10 mouse cellular contexts compared by ENCODE assay signal in the genomic region with DNA sequence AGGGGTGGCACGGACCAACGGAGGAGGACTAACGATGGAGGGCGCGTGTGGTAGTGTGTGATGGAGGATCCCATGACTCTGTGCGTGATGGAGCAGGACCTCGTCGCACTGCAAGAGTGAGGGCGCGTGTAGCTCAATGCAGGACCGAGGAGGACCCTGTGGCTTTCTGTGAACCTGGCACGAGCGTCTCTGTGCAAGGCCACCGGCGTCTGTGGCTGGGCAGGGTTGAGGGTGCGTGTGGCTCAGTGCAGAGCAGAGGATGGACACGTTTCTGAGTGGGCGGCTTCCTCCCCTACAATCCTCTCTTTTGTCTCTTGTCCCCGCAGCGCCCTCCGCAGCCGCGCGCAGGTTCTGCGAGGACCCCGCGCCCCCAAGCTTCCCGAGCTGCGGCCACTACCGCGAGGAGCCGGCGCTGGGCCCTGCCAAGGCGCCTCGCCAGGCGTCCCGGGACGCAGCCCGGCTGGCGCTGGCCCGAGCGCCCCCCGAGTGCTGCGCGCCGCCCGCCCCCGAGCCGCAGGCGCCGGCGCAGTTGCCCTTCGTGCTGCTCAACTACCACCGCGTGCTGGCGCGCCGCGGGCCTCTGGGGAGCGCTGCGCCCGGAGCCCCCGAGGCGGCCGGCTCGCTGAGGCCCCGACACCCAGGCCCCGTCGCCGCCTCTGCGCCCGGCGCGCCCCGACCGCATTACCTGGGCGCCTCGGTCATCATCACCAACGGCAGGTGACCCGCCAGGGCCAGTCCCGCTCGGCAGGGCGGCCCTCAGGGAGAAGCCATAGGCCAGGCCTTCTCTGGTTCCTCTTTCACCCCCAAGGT. TPM values are rescaled to one million over a fixed set of nuclear protein-coding genes. Genes with fewer than 3 reads are reported as not detected.
DNase-seq lines count a peak whose midpoint lies in the region; ATAC-seq and TF ChIP-seq lines count a peak whose summit lies in the region.
"Had no signal": no experiment of that assay in that cellular context is flagged by ENCODE, and none has a peak within 500 bp of the region (broad histone marks: within the 10 kb centered on the region; RNA-seq: fewer than 3 reads in every experiment).

No protein-coding gene starts in this region.

- no peak for DNase-seq in kidney, postnatal 10 days
- peak; percentile 14 for DNase-seq in WW6 (ENCODE audit: low read depth, low spot score)
- no peak for DNase-seq in stomach, postnatal 0 days (ENCODE audit: low spot score)
- no peak for DNase-seq in kidney, adult 11 months
- no peak for DNase-seq in cerebellum, adult 9-11 months

- ATAC-seq in kidney, embryonic 16.5 days (ENCODE audit: low FRiP score, low TSS enrichment), result peak; percentile 67
- peak; percentile 54 for ATAC-seq in forebrain, embryonic 12.5 days (ENCODE audit: low FRiP score)
- no peak for ATAC-seq in liver, embryonic 15.5 days (ENCODE audit: insufficient read depth)
- ATAC-seq in stomach, postnatal 0 days (ENCODE audit: low FRiP score, low TSS enrichment), result peak; percentile 36; the same call in 1 of the 2 replicates
- ATAC-seq: Patski had no signal

- no peak for TF ChIP-seq EP300 in stomach, postnatal 0 days (optimal IDR thresholded peaks at IDR 0.05)

- H3K27me3 ChIP-seq in kidney, embryonic 16.5 days (ENCODE audit: insufficient read depth, low read length), result peaks cover 71% of the 10 kb centered on the region
- H3K27me3 ChIP-seq in forebrain, embryonic 12.5 days, result peaks cover 78% of the 10 kb centered on the region
- H3K27me3 ChIP-seq in liver, embryonic 15.5 days, result peaks cover 73% of the 10 kb centered on the region
- peaks cover 7% of the 10 kb centered on the region; the same call in 1 of the 2 replicates for H3K27me3 ChIP-seq in stomach, postnatal 0 days (ENCODE audit: control insufficient read depth, insufficient read depth, low read length)
- H3K27me3 ChIP-seq: Patski had no signal

- H3K9me3 ChIP-seq in kidney, embryonic 16.5 days (ENCODE audit: low read length), result no peaks in the 10 kb centered on the region
- H3K9me3 ChIP-seq in forebrain, embryonic 12.5 days, result no peaks in the 10 kb centered on the region
- no peaks in the 10 kb centered on the region for H3K9me3 ChIP-seq in liver, embryonic 15.5 days (replicated peaks)
- no peaks in the 10 kb centered on the region for H3K9me3 ChIP-seq in stomach, postnatal 0 days (ENCODE audit: control insufficient read depth, low read length)

- WGBS in kidney, embryonic 16.5 days, result 1% methylated on average over 79 of the region's 83 CpGs
- 2% methylated on average over 77 of the region's 83 CpGs for WGBS in forebrain, embryonic 12.5 days
- 2% methylated on average over 81 of the region's 83 CpGs for WGBS in liver, embryonic 15.5 days (ENCODE audit: insufficient replicate concordance)
- 4% methylated on average over 58 of the region's 83 CpGs for WGBS in stomach, postnatal 0 days

- H3K27ac ChIP-seq in kidney, embryonic 16.5 days (ENCODE audit: low read length), result no peak overlapping the region
- no peak overlapping the region for H3K27ac ChIP-seq in forebrain, embryonic 12.5 days
- no peak overlapping the region for H3K27ac ChIP-seq in liver, embryonic 15.5 days (replicated peaks)
- H3K27ac ChIP-seq in stomach, postnatal 0 days (replicated peaks), result no peak overlapping the region

- no peak for TF ChIP-seq CTCF in stomach, postnatal 0 days (IDR thresholded peaks at IDR 0.05; ENCODE audit: low read depth)

- H3K4me2 ChIP-seq in kidney, embryonic 16.5 days (replicated peaks; ENCODE audit: low read depth, low read length), result peak overlapping the region; percentile 86
- peak overlapping the region; percentile 95 for H3K4me2 ChIP-seq in forebrain, embryonic 12.5 days
- peak overlapping the region; percentile 44 for H3K4me2 ChIP-seq in liver, embryonic 15.5 days
- peak overlapping the region; percentile 64 for H3K4me2 ChIP-seq in stomach, postnatal 0 days (replicated peaks; ENCODE audit: low read depth)

- H3K4me1 ChIP-seq in kidney, embryonic 16.5 days (ENCODE audit: insufficient read depth, low read length), result peaks cover 9% of the 10 kb centered on the region
- H3K4me1 ChIP-seq in forebrain, embryonic 12.5 days, result peaks cover 37% of the 10 kb centered on the region
- H3K4me1 ChIP-seq in liver, embryonic 15.5 days (replicated peaks), result no peaks in the 10 kb centered on the region
- H3K4me1 ChIP-seq in stomach, postnatal 0 days (replicated peaks; ENCODE audit: control insufficient read depth, insufficient read depth), result no peaks in the 10 kb centered on the region

- peak overlapping the region; percentile 48 for H3K4me3 ChIP-seq in kidney, embryonic 16.5 days (ENCODE audit: low read length)
- peak overlapping the region; percentile 46 for H3K4me3 ChIP-seq in forebrain, embryonic 12.5 days (replicated peaks)
- H3K4me3 ChIP-seq in liver, embryonic 15.5 days (replicated peaks), result no peak overlapping the region; the same call in 1 of the 2 replicates
- peak overlapping the region; percentile 36 for H3K4me3 ChIP-seq in stomach, postnatal 0 days (ENCODE audit: low read depth, low read length)

- no peaks in the 10 kb centered on the region for H3K36me3 ChIP-seq in kidney, embryonic 16.5 days (ENCODE audit: insufficient read depth, low read length)
- no peaks in the 10 kb centered on the region for H3K36me3 ChIP-seq in forebrain, embryonic 12.5 days (replicated peaks)
- H3K36me3 ChIP-seq in liver, embryonic 15.5 days (replicated peaks), result no peaks in the 10 kb centered on the region
- no peaks in the 10 kb centered on the region for H3K36me3 ChIP-seq in stomach, postnatal 0 days (ENCODE audit: control insufficient read depth, insufficient read depth, low read length)

- H3K9ac ChIP-seq in kidney, embryonic 16.5 days (replicated peaks; ENCODE audit: low read length), result peak overlapping the region; percentile 65
- H3K9ac ChIP-seq in forebrain, embryonic 12.5 days, result peak overlapping the region; percentile 59
- no peak overlapping the region for H3K9ac ChIP-seq in liver, embryonic 15.5 days
- peak overlapping the region; percentile 47 for H3K9ac ChIP-seq in stomach, postnatal 0 days (ENCODE audit: low read length)

RNA-seq across cellular contexts. Expression of gene Sim2, which starts 40.6 kb away (rescaled TPM):
- polyA plus RNA-seq in kidney, embryonic 16.5 days (2015; fragmentation: Nextera tagmentation; extraction: Ambion mirVana), result 1.3 and 1.7 TPM in 2 replicates
- 1.1 and 1.8 TPM in 2 replicates for polyA plus RNA-seq in forebrain, embryonic 12.5 days (2016; fragmentation: Nextera tagmentation; extraction: Ambion mirVana)
- not detected in 2 replicates for polyA plus RNA-seq in liver, embryonic 15.5 days (2015; fragmentation: Nextera tagmentation; extraction: Ambion mirVana)
- 0.17 and 0.31 TPM in 2 replicates for polyA plus RNA-seq in stomach, postnatal 0 days (2015; fragmentation: Nextera tagmentation; extraction: Ambion mirVana)
- polyA plus RNA-seq: large intestine, adult 2 months had no signal

Comparison
In these comparisons a context has a peak if more than half of its experiments do, and no peak if none do; other contexts are left out.
1. H3K4me2 ChIP-seq: peak in every context shown above with its lines; median percentile 95 in forebrain, embryonic 12.5 days; 86 in kidney, embryonic 16.5 days; 64 in stomach, postnatal 0 days; 44 in liver, embryonic 15.5 days.